Mouse (Mus musculus): Measurements from ENCODE around the gene Nxf1. TPM values are rescaled to one million over a fixed set of nuclear protein-coding genes. Genes with fewer than 3 reads are reported as not detected.

Gene Nxf1
- total and polyA plus RNA-seq, 3 experiments: 122 to 296 (median 231) TPM

DNA sequence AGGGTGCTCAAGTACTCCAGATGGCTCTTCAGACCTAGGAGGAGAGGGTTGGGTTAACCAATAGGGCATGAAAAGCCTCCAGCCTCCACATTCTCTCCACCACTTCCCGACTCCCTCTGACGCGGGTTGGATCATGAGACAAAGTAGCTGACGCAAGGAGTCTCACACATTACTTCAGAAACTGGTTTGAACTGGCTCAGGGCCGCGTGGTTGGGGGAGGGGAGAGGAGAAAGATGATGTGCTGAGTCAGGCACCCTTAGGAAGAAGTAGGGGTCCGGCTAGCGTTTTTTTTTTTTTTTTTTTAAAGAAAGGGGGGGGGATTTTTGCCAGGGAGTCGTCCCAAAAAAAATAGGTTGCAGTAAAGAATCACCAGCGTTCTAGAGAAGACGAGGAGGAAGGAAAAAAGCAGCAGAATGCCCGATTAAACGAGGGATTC lies 44.0 kb upstream of the Nxf1 start:
- DNase-seq (ENCODE audit: low read depth, low spot score): peak; percentile 95
- peak in 1 of 2 experiments; percentile 73; a peak in 2 of 4 replicates for TF ChIP-seq EP300 (IDR thresholded peaks at IDR 0.05; ENCODE audit: low read depth in 1 of 2, low read length in 2 of 2)
- no peak for TF ChIP-seq E2F4 (IDR thresholded peaks at IDR 0.05; ENCODE audit: borderline replicate concordance, low read depth, low read length)
- peak; percentile 98 for TF ChIP-seq MYC (IDR thresholded peaks at IDR 0.05; ENCODE audit: low read depth, low read length)
- TF ChIP-seq TCF12 (IDR thresholded peaks at IDR 0.05; ENCODE audit: low read depth, low read length): peak; percentile 77; the same call in 1 of the 2 replicates
- no peak for TF ChIP-seq ZMIZ1 (IDR thresholded peaks at IDR 0.05; ENCODE audit: low read depth, low read length)
- peak; percentile 89 for TF ChIP-seq ETS1 (IDR thresholded peaks at IDR 0.05; ENCODE audit: low read depth, low read length)
- no peak; the same call in 1 of the 2 replicates for TF ChIP-seq ZKSCAN1 (IDR thresholded peaks at IDR 0.05; ENCODE audit: low read depth, low read length)
- TF ChIP-seq USF1 (IDR thresholded peaks at IDR 0.05; ENCODE audit: low read depth, low read length): peak; percentile 66
- TF ChIP-seq KAT2A (conservative IDR thresholded peaks at IDR 0.05; ENCODE audit: low read depth, low read length): peak; percentile 64
- TF ChIP-seq GATA1 (IDR thresholded peaks at IDR 0.05; ENCODE audit: low read depth, low read length): no peak
- 0 out of 2 replicates have a peak, but pooled peaks have one; percentile 32 for TF ChIP-seq CHD1 (IDR thresholded peaks at IDR 0.05; ENCODE audit: low read depth, low read length)
- peak; percentile 18 for TF ChIP-seq NELFE (IDR thresholded peaks at IDR 0.05; ENCODE audit: low read depth, low read length)
- TF ChIP-seq GABPA (IDR thresholded peaks at IDR 0.05; ENCODE audit: low read depth, low read length): peak; percentile 82
- TF ChIP-seq CHD2 (IDR thresholded peaks at IDR 0.05; ENCODE audit: low read length): peak; percentile 71
- no peak for TF ChIP-seq RAD21 (IDR thresholded peaks at IDR 0.05; ENCODE audit: low read depth, low read length)
- TF ChIP-seq HCFC1 (IDR thresholded peaks at IDR 0.05; ENCODE audit: low read depth, low read length): peak; percentile 75
- TF ChIP-seq SIN3A (IDR thresholded peaks at IDR 0.05; ENCODE audit: low read length): peak; percentile 84
- peak; percentile 94 for TF ChIP-seq MAX (IDR thresholded peaks at IDR 0.05; ENCODE audit: low read length)
- TF ChIP-seq POLR2A (IDR thresholded peaks at IDR 0.05; ENCODE audit: control insufficient read depth in 1 of 2, insufficient read depth in 1 of 2, low read depth in 1 of 2, low read length in 2 of 2, poor library complexity in 1 of 2): peak in 1 of 2 experiments; percentile 43; a peak in 1 of 4 replicates
- peak; percentile 93 for TF ChIP-seq MAFK (IDR thresholded peaks at IDR 0.05; ENCODE audit: borderline replicate concordance, low read depth, low read length)
- no peak for TF ChIP-seq JUND (IDR thresholded peaks at IDR 0.05; ENCODE audit: low read depth, low read length)
- 0 out of 2 replicates have a peak, but pooled peaks have one; percentile 46 for TF ChIP-seq POLR2AphosphoS2 (IDR thresholded peaks at IDR 0.05; ENCODE audit: low read length)
- no peak for TF ChIP-seq MAZ (IDR thresholded peaks at IDR 0.05; ENCODE audit: low read depth, low read length)
- peak; percentile 91 for TF ChIP-seq ZNF384 (IDR thresholded peaks at IDR 0.05; ENCODE audit: low read depth, low read length)
- TF ChIP-seq ELF1 (IDR thresholded peaks at IDR 0.05; ENCODE audit: low read depth, low read length): peak; percentile 64
- TF ChIP-seq BHLHE40 (IDR thresholded peaks at IDR 0.05; ENCODE audit: borderline replicate concordance, low read depth, low read length): peak; percentile 38; the same call in 1 of the 2 replicates
- peak; percentile 91 for TF ChIP-seq MXI1 (IDR thresholded peaks at IDR 0.05; ENCODE audit: low read depth, low read length)
- peaks cover 5 to 31% of the 10 kb centered on the region in 2 experiments; a peak in 3 of 4 replicates for H3K4me1 ChIP-seq (ENCODE audit: control insufficient read depth in 1 of 2, insufficient read depth in 2 of 2, low read length in 2 of 2)
- H3K27ac ChIP-seq (ENCODE audit: control insufficient read depth, low read depth, low read length): peak overlapping the region; percentile 91
- no peaks in the 10 kb centered on the region for H3K9me3 ChIP-seq (replicated peaks; ENCODE audit: insufficient read depth, low read length)
- H3K36me3 ChIP-seq (ENCODE audit: control insufficient read depth in 1 of 2, insufficient read depth in 2 of 2, low read length in 2 of 2): peaks cover 15 to 34% of the 10 kb centered on the region in 2 experiments
- no peaks in the 10 kb centered on the region for H3K27me3 ChIP-seq (ENCODE audit: control insufficient read depth in 1 of 2, insufficient read depth in 2 of 2, low read length in 2 of 2)
- H3K4me3 ChIP-seq (ENCODE audit: control insufficient read depth in 1 of 2, insufficient read depth in 1 of 2, low read depth in 2 of 2, low read length in 2 of 2): peak overlapping the region; percentile 82 to 88
- peaks cover 34% of the 10 kb centered on the region for H3K79me2 ChIP-seq (ENCODE audit: control insufficient read depth, insufficient read depth, low read length, poor library complexity)
- peak overlapping the region; percentile 90 for H3K9ac ChIP-seq (ENCODE audit: control insufficient read depth, low read depth, low read length, poor library complexity, severe bottlenecking)

Data from MEL (cell line).